Mouse (Mus musculus) stomach, postnatal 0 days (tissue): ENCODE results near the gene Sgca. TPM values are rescaled to one million over a fixed set of nuclear protein-coding genes. Genes with fewer than 3 reads are reported as not detected.

Experiments
- ATAC-seq: fragments of 200-750 bp; cut with Nextera tagmentation; 2 replicates; pipeline ENCODE4 v1.8.0; 2017; ENCODE audit not compliant: low FRiP score, low TSS enrichment
- DNase-seq: peaks from one replicate; pipeline ENCODE4 v3.0.0-alpha.2; 2016; ENCODE audit warnings: low spot score
- H3K27ac ChIP-seq: fragments of 300-500 bp; sonication (generic); replicated peaks from 2 replicates; pipeline ENCODE4 v1.5.1; 2014; ENCODE audit warnings: mild to moderate bottlenecking, control low read depth
- H3K27me3 ChIP-seq: fragments of 300-500 bp; sonication (generic); 2 replicates; pipeline ENCODE4 v1.6.1; 2014; ENCODE audit warnings: low read length; ENCODE audit not compliant: control insufficient read depth, insufficient read depth
- H3K36me3 ChIP-seq: fragments of 300-500 bp; sonication (generic); 2 replicates; pipeline ENCODE4 v1.6.1; 2014; ENCODE audit warnings: low read length, mixed read lengths; ENCODE audit not compliant: control insufficient read depth, insufficient read depth
- H3K4me1 ChIP-seq: fragments of 300-500 bp; sonication (generic); replicated peaks from 2 replicates; pipeline ENCODE4 v1.6.1; 2014; ENCODE audit warnings: antibody characterized with exemption; ENCODE audit not compliant: control insufficient read depth, insufficient read depth
- H3K4me2 ChIP-seq: fragments of 300-500 bp; sonication (generic); replicated peaks from 2 replicates; pipeline ENCODE4 v1.6.1; 2014; ENCODE audit warnings: low read depth, mild to moderate bottlenecking, control low read depth, moderate library complexity
- H3K4me3 ChIP-seq: fragments of 300-500 bp; sonication (generic); 2 replicates; pipeline ENCODE4 v1.5.1; 2014; ENCODE audit warnings: low read depth, low read length, control low read depth
- H3K9ac ChIP-seq: fragments of 300-500 bp; sonication (generic); 2 replicates; pipeline ENCODE4 v1.6.1; 2014; ENCODE audit warnings: mild to moderate bottlenecking, low read length, control low read depth, mixed read lengths
- H3K9me3 ChIP-seq: fragments of 300-500 bp; sonication (generic); 2 replicates; pipeline ENCODE4 v1.6.1; 2016; ENCODE audit warnings: low read length; ENCODE audit not compliant: control insufficient read depth
- CTCF ChIP-seq: IDR thresholded peaks from 2 replicates; pipeline ENCODE4 v1.5.1; 2016; ENCODE audit warnings: antibody characterized with exemption, low read depth, mild to moderate bottlenecking, moderate library complexity
- EP300 ChIP-seq: optimal IDR thresholded peaks from 2 replicates; pipeline ENCODE3; 2016; ENCODE audit warnings: antibody characterized with exemption
- WGBS: fragments of 180-500 bp; shearing (Covaris S2); extraction: QIAGEN DNeasy Blood & Tissue Kit; methylation state at CpG from one replicate; pipeline ENCODE4 v1.1.7; 2014; 5-methylcytosine and 5-hydroxymethylcytosine counted together
- polyA plus RNA-seq: library from polyadenylated mRNA; unstranded; fragments of >200 nt; fragmentation: Nextera tagmentation; extraction: Ambion mirVana; gene quantifications from 2 replicates; pipeline ENCODE4 v1.2.1, GENCODE M21; 2015

Gene Sgca
- polyA plus RNA-seq, 1 experiment from 2014 or later: 0.47 TPM

DNA sequence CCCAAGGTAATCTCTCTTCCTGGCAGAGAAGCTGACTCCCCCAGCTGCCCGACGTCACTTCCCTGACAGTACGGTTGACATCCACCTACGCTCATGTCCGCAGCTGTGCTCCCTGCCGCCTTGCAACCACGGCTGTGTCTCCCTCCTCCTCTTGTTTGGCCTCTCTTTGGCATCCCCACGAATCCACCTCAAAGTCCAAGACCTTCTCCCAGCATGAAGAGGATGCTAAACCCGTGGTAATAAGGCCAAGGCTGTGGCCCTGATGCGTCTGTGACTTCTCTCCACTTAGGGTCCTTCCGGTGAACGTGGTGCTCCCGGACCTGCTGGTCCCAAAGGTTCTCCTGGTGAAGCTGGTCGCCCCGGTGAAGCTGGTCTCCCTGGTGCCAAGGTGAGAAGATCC, 33.1 kb downstream of the Sgca start:
- H3K4me1 ChIP-seq: 0 out of 2 replicates have a peak, but pooled peaks cover 2% of the 10 kb centered on the region
- H3K9ac ChIP-seq: 0 out of 2 replicates have a peak overlapping the region, but pooled peaks have one; percentile 18
- ATAC-seq: no peak
- H3K4me2 ChIP-seq: no peak overlapping the region
- no peaks in the 10 kb centered on the region for H3K9me3 ChIP-seq
- 63% methylated on average over 15 of the region's 15 CpGs for WGBS
- no peak for DNase-seq
- no peaks in the 10 kb centered on the region for H3K27me3 ChIP-seq
- H3K4me3 ChIP-seq: no peak overlapping the region
- H3K36me3 ChIP-seq: peaks cover 46% of the 10 kb centered on the region
- H3K27ac ChIP-seq: peak overlapping the region; percentile 58
- TF ChIP-seq CTCF: no peak
- TF ChIP-seq EP300: no peak

DNA sequence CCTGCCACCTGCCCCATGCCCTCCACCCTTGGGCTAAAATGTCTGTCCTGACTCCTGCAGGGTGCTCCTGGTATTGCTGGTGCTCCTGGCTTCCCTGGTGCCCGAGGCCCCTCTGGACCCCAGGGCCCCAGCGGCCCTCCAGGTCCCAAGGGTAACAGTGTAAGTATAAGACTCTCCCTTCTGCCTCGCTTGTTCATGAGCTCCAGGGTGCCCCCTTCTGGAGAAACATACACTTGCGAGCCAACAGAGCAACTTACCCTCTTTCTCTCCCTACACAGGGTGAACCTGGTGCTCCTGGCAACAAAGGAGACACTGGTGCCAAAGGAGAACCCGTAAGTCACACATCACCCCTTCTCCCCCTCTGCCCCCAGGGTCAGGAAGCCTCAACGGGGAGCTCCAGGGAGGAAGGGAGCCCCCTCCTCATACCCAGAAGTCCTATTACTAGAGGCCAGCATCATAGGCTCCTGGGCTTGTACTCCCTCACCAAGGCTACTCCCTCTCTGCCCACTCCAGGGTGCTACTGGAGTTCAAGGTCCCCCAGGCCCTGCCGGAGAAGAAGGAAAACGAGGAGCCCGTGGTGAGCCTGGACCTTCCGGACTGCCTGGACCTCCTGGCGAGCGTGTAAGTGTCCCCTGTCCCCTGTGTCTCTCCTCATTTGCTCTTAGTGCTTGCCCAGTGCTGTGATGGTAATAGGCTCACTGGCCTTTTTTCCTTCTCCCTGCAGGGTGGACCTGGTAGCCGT, 33.7 kb downstream of the Sgca start:
- ATAC-seq (no peak), DNase-seq (peak; percentile 57)
- Histone ChIP-seq H3K4me2 (0 out of 2 replicates have a peak overlapping the region, but pooled peaks have one; percentile 8), H3K36me3 (peaks cover 43% of the 10 kb centered on the region), H3K9me3 (no peaks in the 10 kb centered on the region), H3K9ac (0 out of 2 replicates have a peak overlapping the region, but pooled peaks have one; percentile 18), H3K27ac (peak overlapping the region; percentile 58), H3K4me3 (no peak overlapping the region), H3K27me3 (no peaks in the 10 kb centered on the region), H3K4me1 (0 out of 2 replicates have a peak, but pooled peaks cover 2% of the 10 kb centered on the region)
- 46% methylated on average over 13 of the region's 13 CpGs for WGBS
- no peak for TF ChIP-seq EP300
- peak; percentile 67 for TF ChIP-seq CTCF

DNA sequence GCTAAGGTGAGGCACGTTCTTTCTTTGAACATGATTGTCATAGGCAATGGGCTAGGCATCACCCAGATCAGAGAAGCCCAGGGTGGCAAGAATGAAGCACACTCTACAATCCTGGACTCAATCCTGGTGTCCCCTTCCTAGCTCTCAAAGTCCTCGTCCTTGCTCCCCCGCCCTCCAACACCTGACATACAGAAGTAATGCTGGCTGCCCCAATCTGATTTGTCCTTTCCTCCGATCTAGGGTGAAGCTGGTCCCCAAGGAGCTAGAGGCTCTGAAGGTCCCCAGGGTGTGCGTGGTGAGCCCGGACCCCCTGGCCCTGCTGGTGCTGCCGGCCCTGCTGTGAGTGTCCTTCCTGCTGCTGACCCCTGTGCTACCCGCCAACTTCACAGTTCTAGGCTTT, 34.4 kb downstream of the Sgca start:
- ATAC-seq (no peak), DNase-seq (no peak)
- no peaks in the 10 kb centered on the region for H3K9me3 ChIP-seq
- WGBS: 75% methylated on average over 8 of the region's 8 CpGs
- H3K9ac ChIP-seq: no peak overlapping the region
- no peak for TF ChIP-seq EP300
- no peak for TF ChIP-seq CTCF
- H3K4me2 ChIP-seq: 0 out of 2 replicates have a peak overlapping the region, but pooled peaks have one; percentile 3
- 0 out of 2 replicates have a peak, but pooled peaks cover 2% of the 10 kb centered on the region for H3K4me1 ChIP-seq
- peaks cover 37% of the 10 kb centered on the region for H3K36me3 ChIP-seq
- H3K27me3 ChIP-seq: no peaks in the 10 kb centered on the region
- peak overlapping the region; percentile 58 for H3K27ac ChIP-seq
- H3K4me3 ChIP-seq: no peak overlapping the region

DNA sequence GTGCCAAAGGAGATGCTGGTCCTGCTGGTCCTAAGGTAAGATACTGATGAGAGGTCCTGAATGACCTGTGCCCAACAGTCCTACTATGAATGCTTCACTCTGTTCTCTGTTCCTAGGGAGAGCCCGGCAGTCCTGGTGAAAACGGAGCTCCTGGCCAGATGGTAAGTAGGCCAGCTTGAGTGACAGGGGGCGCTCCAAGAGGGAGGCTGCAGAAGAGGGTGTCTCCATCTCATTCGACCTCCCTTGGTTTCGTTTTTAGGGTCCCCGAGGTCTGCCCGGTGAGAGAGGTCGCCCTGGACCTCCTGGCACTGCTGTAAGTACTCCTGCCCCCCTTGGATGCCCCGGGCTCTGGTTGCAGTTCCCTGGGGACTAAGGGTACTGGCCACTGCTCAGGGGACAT, 35.0 kb downstream of the Sgca start:
- no peak for TF ChIP-seq EP300
- TF ChIP-seq CTCF: no peak
- no peaks in the 10 kb centered on the region for H3K27me3 ChIP-seq
- H3K9me3 ChIP-seq: no peaks in the 10 kb centered on the region
- H3K36me3 ChIP-seq: peaks cover 36% of the 10 kb centered on the region
- ATAC-seq: no peak
- H3K9ac ChIP-seq: no peak overlapping the region
- H3K4me3 ChIP-seq: no peak overlapping the region
- no peak for DNase-seq
- 0 out of 2 replicates have a peak, but pooled peaks cover 2% of the 10 kb centered on the region for H3K4me1 ChIP-seq
- H3K27ac ChIP-seq: peak overlapping the region; percentile 58; the same call in 1 of the 2 replicates
- H3K4me2 ChIP-seq: no peak overlapping the region
- WGBS: 38% methylated on average over 9 of the region's 9 CpGs

DNA sequence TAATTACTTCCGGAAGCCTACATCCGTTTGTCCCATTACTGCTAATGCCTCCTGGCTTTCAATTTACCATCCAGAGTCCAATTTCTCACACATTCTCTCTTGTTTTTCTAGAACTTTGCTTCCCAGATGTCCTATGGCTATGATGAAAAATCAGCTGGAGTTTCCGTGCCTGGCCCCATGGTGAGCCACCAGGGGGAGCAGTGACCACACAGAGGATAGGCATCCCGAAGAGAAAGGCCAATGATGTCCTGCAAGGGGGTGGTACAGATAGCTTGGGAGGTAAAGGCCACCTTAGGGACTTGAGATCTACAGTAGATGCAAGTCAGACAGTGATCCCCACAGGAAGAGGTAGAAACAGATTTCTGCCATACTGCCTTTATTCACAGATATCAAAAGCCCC, 36.8 kb downstream of the Sgca start:
- peak overlapping the region; percentile 0; the same call in 1 of the 2 replicates for H3K27ac ChIP-seq
- no peaks in the 10 kb centered on the region for H3K27me3 ChIP-seq
- H3K4me3 ChIP-seq: peak overlapping the region; percentile 66; the same call in 1 of the 2 replicates
- H3K4me2 ChIP-seq: peak overlapping the region; percentile 57
- H3K9me3 ChIP-seq: no peaks in the 10 kb centered on the region
- no peaks in the 10 kb centered on the region; the same call in 1 of the 2 replicates for H3K4me1 ChIP-seq
- TF ChIP-seq EP300: no peak
- peak; percentile 94 for TF ChIP-seq CTCF
- H3K9ac ChIP-seq: 0 out of 2 replicates have a peak overlapping the region, but pooled peaks have one; percentile 4
- ATAC-seq (no peak), DNase-seq (peak; percentile 77)
- WGBS: 13% methylated on average over 4 of the region's 4 CpGs
- peaks cover 36% of the 10 kb centered on the region for H3K36me3 ChIP-seq

DNA sequence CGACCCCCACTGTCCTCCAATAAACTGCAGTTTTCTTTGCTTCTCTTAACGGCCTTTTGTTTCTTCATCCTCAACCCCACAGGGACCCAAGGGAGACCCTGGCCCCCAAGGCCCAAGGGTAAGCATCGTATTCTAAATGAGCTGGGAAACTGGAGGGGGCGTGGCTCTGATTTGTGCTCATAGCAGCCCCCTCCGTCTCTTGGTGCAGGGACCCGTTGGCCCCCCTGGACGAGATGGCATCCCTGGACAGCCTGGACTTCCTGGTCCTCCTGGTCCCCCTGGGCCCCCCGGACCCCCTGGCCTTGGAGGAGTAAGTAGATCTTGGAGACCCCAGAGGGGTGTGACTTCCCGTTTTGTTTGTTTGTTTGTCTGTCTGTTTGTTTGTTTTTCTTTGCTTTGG, 37.8 kb downstream of the Sgca start:
- H3K4me3 ChIP-seq: peak overlapping the region; percentile 66
- no peaks in the 10 kb centered on the region for H3K27me3 ChIP-seq
- TF ChIP-seq EP300 (no peak), CTCF (no peak)
- H3K27ac ChIP-seq: peak overlapping the region; percentile 61; the same call in 1 of the 2 replicates
- peak overlapping the region; percentile 82 for H3K9ac ChIP-seq
- H3K9me3 ChIP-seq: no peaks in the 10 kb centered on the region
- no peaks in the 10 kb centered on the region; the same call in 1 of the 2 replicates for H3K4me1 ChIP-seq
- DNase-seq (no peak), ATAC-seq (no peak)
- peak overlapping the region; percentile 57 for H3K4me2 ChIP-seq
- H3K36me3 ChIP-seq: peaks cover 32% of the 10 kb centered on the region
- WGBS: 16% methylated on average over 9 of the region's 9 CpGs
